Mouse (Mus musculus) neural tube, embryonic 10.5 days (tissue): ENCODE data around the gene Mrgprb5.
"Not testable (repeated sequence)": the region's sequence is repeated elsewhere in the genome, so short reads cannot be mapped to it uniquely, and the experiment has no call there.

Source experiments
- DNase-seq: peaks from one replicate; pipeline ENCODE4 v3.0.0-alpha.2; 2017; ENCODE audit warnings: low spot score; ENCODE audit errors: extremely low spot score

The Mrgprb5 gene

GRCm38 (mm10) chr7:48168919-48169318, at the start of gene Mrgprb5:
TSS of gene Mrgprb5 (minus strand) at chr7:48169019.
- DNase-seq: no peak

GRCm38 (mm10) chr7:48199188-48199587, 30.4 kb upstream of the Mrgprb5 start, which contains the start of gene Mrgprb4:
TSS of gene Mrgprb4 (minus strand) at chr7:48199288.
- DNase-seq: no peak

DNA sequence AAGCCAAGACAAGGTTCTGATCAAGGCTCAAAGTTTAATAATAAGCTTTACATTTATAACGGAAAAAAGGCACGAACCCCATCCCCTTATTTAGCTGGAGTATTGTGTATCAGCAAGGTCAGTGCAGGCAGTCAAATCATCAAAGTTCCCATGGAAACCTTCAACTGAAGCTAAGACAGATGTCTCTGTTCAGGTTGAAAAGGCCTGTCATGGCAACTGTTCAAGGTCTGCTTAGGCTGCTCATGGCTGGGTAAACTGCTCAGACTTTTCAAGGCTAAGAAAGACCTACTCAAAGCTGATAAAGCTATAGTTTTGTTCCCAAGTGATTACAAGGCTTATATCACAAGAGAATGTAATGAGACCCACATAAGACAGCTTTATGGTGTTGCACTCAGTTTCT, 1.3 kb downstream of the Mrgprb5 start:
- no peak for DNase-seq

GRCm38 (mm10) chr7:48138248-48138702, 30.5 kb downstream of the Mrgprb5 start:
- peak; percentile 69 for DNase-seq

DNA sequence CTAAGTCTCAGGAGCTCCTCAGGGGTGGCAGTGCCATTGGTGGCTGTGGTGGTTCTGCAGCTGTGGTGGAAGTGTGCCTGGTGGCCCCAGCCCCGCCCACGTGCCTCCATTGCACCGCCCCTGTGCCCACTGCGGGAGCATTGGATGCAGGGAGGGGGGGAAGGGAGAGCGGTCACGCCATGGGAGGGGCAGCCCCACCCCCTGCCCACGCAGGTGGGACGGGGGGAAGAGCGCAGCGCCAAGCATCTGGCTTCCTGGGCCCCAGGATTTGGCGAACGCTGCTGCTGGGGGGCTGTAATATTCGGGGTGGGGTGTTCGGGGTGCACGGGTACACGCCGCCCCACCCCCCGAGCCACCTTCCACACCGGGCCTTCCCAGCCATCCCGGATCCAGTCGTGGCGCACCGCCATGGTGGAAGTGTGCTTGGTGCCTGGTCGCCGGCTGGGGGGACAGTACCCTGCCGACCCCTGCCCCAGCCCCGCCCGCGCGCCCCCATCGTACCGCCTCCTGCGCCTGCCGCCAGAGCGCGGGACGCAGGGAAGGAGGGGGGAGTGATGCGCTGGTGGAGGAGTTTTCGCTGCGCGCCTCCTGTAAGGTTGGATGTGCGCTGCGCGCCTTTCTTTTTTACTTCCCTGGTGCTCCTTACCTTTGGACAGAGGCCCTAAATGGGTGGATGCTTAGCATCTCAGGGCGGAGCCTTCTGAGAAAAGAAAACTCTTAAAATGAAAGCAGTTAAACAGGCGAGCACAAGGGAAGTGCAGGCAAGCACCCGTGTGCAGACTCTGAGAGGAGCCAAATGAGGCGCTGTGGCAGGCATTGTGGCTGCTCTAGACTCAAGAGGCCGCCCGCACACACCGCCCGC, 31.4 kb downstream of the Mrgprb5 start:
- DNase-seq: peak; percentile 73

DNA sequence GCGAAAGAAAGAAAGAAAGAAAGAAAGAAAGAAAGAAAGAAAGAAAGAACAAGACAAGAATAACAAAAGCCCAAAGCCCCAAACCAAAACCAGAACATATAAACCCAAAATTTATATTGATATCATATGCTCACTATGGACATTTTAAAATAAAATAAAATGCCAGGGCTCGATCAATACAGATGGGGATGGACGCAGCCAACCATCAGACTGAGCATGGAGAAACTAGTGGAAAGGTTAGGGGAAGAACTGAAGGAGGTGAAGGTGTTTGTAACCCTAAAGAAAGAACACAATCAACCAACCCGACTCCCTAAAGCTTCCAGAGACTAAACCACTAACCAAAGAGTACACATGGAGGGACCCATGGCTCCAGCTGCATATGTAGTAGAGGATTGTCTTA, 36.1 kb downstream of the Mrgprb5 start:
- no peak for DNase-seq

DNA sequence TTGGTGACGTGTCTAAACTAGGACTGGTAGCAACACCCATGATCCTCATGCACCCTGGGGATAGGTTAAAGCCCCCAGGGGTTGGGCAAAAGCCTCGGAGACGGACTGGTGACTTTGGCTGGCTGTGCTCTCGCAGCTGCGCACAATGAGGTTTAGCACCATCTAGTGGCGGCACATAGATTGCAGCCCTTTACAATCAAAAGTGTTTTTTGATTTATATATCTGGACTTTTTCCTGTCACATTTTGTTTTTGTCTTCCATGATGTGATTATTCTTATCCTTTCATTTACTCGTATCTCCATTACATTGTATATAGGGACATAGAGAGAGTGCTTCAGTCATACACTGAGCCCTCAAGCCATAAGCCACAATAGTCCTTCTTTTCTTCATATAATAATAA, 36.6 kb downstream of the Mrgprb5 start:
- DNase-seq: not testable (repeated sequence)

DNA sequence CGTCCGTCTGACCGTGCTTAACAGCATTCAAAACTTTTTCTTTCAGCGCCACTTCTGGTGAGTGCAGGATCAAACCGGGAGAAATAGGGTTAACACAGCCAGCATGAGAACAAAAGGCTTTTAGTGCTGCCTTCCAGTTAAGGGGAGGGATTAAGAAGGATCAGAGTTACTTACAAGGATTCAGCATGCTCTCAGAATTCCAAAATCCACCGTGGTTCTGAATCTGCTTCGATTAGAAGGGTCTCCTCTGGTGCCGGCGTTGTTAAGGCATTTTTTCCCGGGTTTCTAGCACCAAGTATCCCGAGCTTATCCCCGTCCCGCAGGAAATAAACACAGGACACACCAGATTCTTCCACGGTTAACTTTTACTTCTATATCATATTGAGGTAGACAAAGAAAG, 37.0 kb downstream of the Mrgprb5 start:
- peak; percentile 55 for DNase-seq

DNA sequence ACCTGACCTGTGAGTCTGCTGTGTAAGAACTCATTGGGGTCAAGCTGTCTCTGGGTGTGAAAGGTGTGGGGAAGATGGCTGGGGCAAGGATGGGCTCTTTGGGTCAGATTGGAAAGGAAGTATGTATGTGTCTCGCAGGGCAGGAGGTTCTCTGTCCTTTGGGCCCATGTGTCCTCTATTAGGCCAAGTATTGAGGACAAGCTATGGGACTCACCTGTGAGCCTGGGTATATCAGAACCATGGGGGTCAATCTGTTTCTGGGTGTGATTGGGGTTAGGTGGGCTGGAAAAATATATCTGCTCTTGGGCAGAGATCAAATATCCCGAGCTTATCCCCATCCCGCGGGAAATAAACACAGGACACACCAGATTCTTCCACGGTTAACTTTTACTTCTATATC, 45.0 kb downstream of the Mrgprb5 start:
- no peak for DNase-seq
